Mouse (Mus musculus): ENCODE data around the gene Ddo. TPM values are rescaled to one million over a fixed set of nuclear protein-coding genes. Genes with fewer than 3 reads are reported as not detected.

Ddo gene
- total and polyA plus RNA-seq, 3 experiments: 0.16 TPM; not detected in 2

- DNase-seq (ENCODE audit: low spot score): no peak
- TF ChIP-seq TAL1 (conservative IDR thresholded peaks at IDR 0.05; ENCODE audit: low read depth, low read length) (no peak), GATA2 (IDR thresholded peaks at IDR 0.05; ENCODE audit: borderline replicate concordance, low read depth, low read length) (no peak), CTCF (IDR thresholded peaks at IDR 0.05; ENCODE audit: low read depth, low read length) (no peak), POLR2AphosphoS5 (IDR thresholded peaks at IDR 0.05; ENCODE audit: insufficient replicate concordance, low read depth, low read length) (no peak), GATA1 (IDR thresholded peaks at IDR 0.05; ENCODE audit: borderline replicate concordance, low read length) (no peak)
These were observed 91.1 kb downstream of the Ddo start for GRCm38 (mm10) chr10:40720883-40721282.

GRCm38 (mm10) chr10:40724342-40724741, 94.5 kb downstream of the Ddo start:
- no peak for ATAC-seq (ENCODE audit: extremely low read depth, insufficient number of reproducible peaks, low FRiP score, poor library complexity, severe bottlenecking)
- Histone ChIP-seq H3K36me3 (replicated peaks) (no peaks in the 10 kb centered on the region), H3K4me1 (ENCODE audit: insufficient read depth, low read depth, low read length) (no peaks in the 10 kb centered on the region), H3K27me3 (ENCODE audit: insufficient read depth, low read length) (peaks cover 5% of the 10 kb centered on the region; the same call in 1 of the 2 replicates), H3K9me3 (replicated peaks) (no peaks in the 10 kb centered on the region), H3K4me3 (ENCODE audit: low read depth, low read length) (no peak overlapping the region)
- TF ChIP-seq CTCF (IDR thresholded peaks at IDR 0.05; ENCODE audit: low read depth, low read length) (no peak), GATA2 (IDR thresholded peaks at IDR 0.05; ENCODE audit: borderline replicate concordance, low read depth, low read length) (no peak), GATA1 (IDR thresholded peaks at IDR 0.05; ENCODE audit: borderline replicate concordance, low read length) (no peak), TAL1 (conservative IDR thresholded peaks at IDR 0.05; ENCODE audit: low read depth, low read length) (no peak), POLR2AphosphoS5 (IDR thresholded peaks at IDR 0.05; ENCODE audit: insufficient replicate concordance, low read depth, low read length) (no peak)
- no peak for DNase-seq (ENCODE audit: low spot score)

More at GRCm38 (mm10) chr10:40720883-40721282, 91.1 kb downstream of the Ddo start:
- Histone ChIP-seq H3K4me3 (ENCODE audit: low read depth, low read length) (no peak overlapping the region), H3K9me3 (replicated peaks) (no peaks in the 10 kb centered on the region), H3K27me3 (ENCODE audit: insufficient read depth, low read length) (peaks cover 3% of the 10 kb centered on the region; the same call in 1 of the 2 replicates), H3K36me3 (replicated peaks) (no peaks in the 10 kb centered on the region), H3K4me1 (ENCODE audit: insufficient read depth, low read depth, low read length) (no peaks in the 10 kb centered on the region)
- ATAC-seq (ENCODE audit: extremely low read depth, insufficient number of reproducible peaks, low FRiP score, poor library complexity, severe bottlenecking): no peak

- DNase-seq (ENCODE audit: low spot score) (no peak), ATAC-seq (ENCODE audit: extremely low read depth, insufficient number of reproducible peaks, low FRiP score, poor library complexity, severe bottlenecking) (no peak)
- H3K4me3 ChIP-seq (ENCODE audit: low read depth, low read length): no peak overlapping the region
- TF ChIP-seq TAL1 (conservative IDR thresholded peaks at IDR 0.05; ENCODE audit: low read depth, low read length): no peak
- TF ChIP-seq GATA2 (IDR thresholded peaks at IDR 0.05; ENCODE audit: borderline replicate concordance, low read depth, low read length): no peak
- no peak for TF ChIP-seq GATA1 (IDR thresholded peaks at IDR 0.05; ENCODE audit: borderline replicate concordance, low read length)
- H3K9me3 ChIP-seq (replicated peaks): no peaks in the 10 kb centered on the region
- no peaks in the 10 kb centered on the region for H3K36me3 ChIP-seq (replicated peaks)
- no peaks in the 10 kb centered on the region for H3K4me1 ChIP-seq (ENCODE audit: insufficient read depth, low read depth, low read length)
- peaks cover 2% of the 10 kb centered on the region; the same call in 1 of the 2 replicates for H3K27me3 ChIP-seq (ENCODE audit: insufficient read depth, low read length)
These were observed 95.3 kb downstream of the Ddo start for GRCm38 (mm10) chr10:40725066-40725465.

GRCm38 (mm10) chr10:40725471-40725870, 95.7 kb downstream of the Ddo start:
- no peak for ATAC-seq (ENCODE audit: extremely low read depth, insufficient number of reproducible peaks, low FRiP score, poor library complexity, severe bottlenecking)
- no peak for TF ChIP-seq GATA2 (IDR thresholded peaks at IDR 0.05; ENCODE audit: borderline replicate concordance, low read depth, low read length)
- TF ChIP-seq POLR2AphosphoS5 (IDR thresholded peaks at IDR 0.05; ENCODE audit: insufficient replicate concordance, low read depth, low read length): no peak
- no peak for TF ChIP-seq TAL1 (conservative IDR thresholded peaks at IDR 0.05; ENCODE audit: low read depth, low read length)
- no peak for TF ChIP-seq CTCF (IDR thresholded peaks at IDR 0.05; ENCODE audit: low read depth, low read length)
- TF ChIP-seq GATA1 (IDR thresholded peaks at IDR 0.05; ENCODE audit: borderline replicate concordance, low read length): no peak
- no peaks in the 10 kb centered on the region for H3K36me3 ChIP-seq (replicated peaks)
- no peaks in the 10 kb centered on the region for H3K4me1 ChIP-seq (ENCODE audit: insufficient read depth, low read depth, low read length)
- H3K9me3 ChIP-seq (replicated peaks): no peaks in the 10 kb centered on the region
- DNase-seq (ENCODE audit: low spot score): no peak
- H3K27me3 ChIP-seq (ENCODE audit: insufficient read depth, low read length): peaks cover 4% of the 10 kb centered on the region; the same call in 1 of the 2 replicates
- H3K4me3 ChIP-seq (ENCODE audit: low read depth, low read length): no peak overlapping the region

DNA sequence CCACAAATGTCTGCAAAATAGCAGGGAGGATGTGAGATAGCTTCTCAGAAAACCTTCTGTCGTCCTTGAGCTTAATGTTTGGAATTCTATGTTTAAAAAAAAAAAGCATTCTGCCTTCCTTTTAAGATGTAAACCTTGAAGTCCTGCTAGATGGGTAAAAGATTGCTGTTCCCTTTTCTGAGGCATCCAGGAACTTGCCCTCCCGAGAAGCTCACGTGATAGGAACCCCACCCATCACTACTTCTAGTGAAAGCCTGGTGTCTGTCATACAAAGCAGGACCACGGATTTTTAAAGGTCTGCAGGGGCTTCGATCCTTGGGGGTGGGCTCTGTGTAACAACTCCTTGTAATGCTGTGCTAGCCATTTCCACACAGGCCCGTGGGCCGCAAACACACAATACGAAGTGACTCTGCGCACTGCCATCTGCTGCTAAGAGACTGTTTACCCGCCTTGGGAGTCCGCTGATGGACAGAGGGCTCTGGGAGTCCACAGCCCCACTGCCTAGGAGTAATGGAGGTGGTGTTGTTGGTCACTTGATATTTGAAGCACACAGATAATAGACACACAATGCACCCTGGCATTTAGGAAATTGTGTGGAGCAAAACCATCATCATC, 96.6 kb downstream of the Ddo start:
- no peaks in the 10 kb centered on the region for H3K9me3 ChIP-seq (replicated peaks)
- H3K27me3 ChIP-seq (ENCODE audit: insufficient read depth, low read length): peaks cover 7% of the 10 kb centered on the region; the same call in 1 of the 2 replicates
- TF ChIP-seq GATA2 (IDR thresholded peaks at IDR 0.05; ENCODE audit: borderline replicate concordance, low read depth, low read length): no peak
- TF ChIP-seq GATA1 (IDR thresholded peaks at IDR 0.05; ENCODE audit: borderline replicate concordance, low read length): no peak
- no peak for TF ChIP-seq POLR2AphosphoS5 (IDR thresholded peaks at IDR 0.05; ENCODE audit: insufficient replicate concordance, low read depth, low read length)
- TF ChIP-seq TAL1 (conservative IDR thresholded peaks at IDR 0.05; ENCODE audit: low read depth, low read length): no peak
- TF ChIP-seq CTCF (IDR thresholded peaks at IDR 0.05; ENCODE audit: low read depth, low read length): no peak
- H3K4me3 ChIP-seq (ENCODE audit: low read depth, low read length): no peak overlapping the region
- no peaks in the 10 kb centered on the region for H3K4me1 ChIP-seq (ENCODE audit: insufficient read depth, low read depth, low read length)
- DNase-seq (ENCODE audit: low spot score): no peak
- no peak for ATAC-seq (ENCODE audit: extremely low read depth, insufficient number of reproducible peaks, low FRiP score, poor library complexity, severe bottlenecking)
- no peaks in the 10 kb centered on the region for H3K36me3 ChIP-seq (replicated peaks)

GRCm38 (mm10) chr10:40726989-40727388, 97.2 kb downstream of the Ddo start:
- Histone ChIP-seq H3K4me3 (ENCODE audit: low read depth, low read length) (no peak overlapping the region), H3K4me1 (ENCODE audit: insufficient read depth, low read depth, low read length) (no peaks in the 10 kb centered on the region), H3K9me3 (replicated peaks) (no peaks in the 10 kb centered on the region), H3K36me3 (replicated peaks) (no peaks in the 10 kb centered on the region), H3K27me3 (ENCODE audit: insufficient read depth, low read length) (peaks cover 7% of the 10 kb centered on the region; the same call in 1 of the 2 replicates)
- no peak for ATAC-seq (ENCODE audit: extremely low read depth, insufficient number of reproducible peaks, low FRiP score, poor library complexity, severe bottlenecking)
- TF ChIP-seq TAL1 (conservative IDR thresholded peaks at IDR 0.05; ENCODE audit: low read depth, low read length) (no peak), POLR2AphosphoS5 (IDR thresholded peaks at IDR 0.05; ENCODE audit: insufficient replicate concordance, low read depth, low read length) (no peak), GATA1 (IDR thresholded peaks at IDR 0.05; ENCODE audit: borderline replicate concordance, low read length) (no peak), GATA2 (IDR thresholded peaks at IDR 0.05; ENCODE audit: borderline replicate concordance, low read depth, low read length) (no peak), CTCF (IDR thresholded peaks at IDR 0.05; ENCODE audit: low read depth, low read length) (no peak)
- no peak for DNase-seq (ENCODE audit: low spot score)

Measured in G1E (cell line).